Mouse (Mus musculus) adrenal gland, adult 8-10 months (tissue): ENCODE measurements around the gene Gga3. TPM values are rescaled to one million over a fixed set of nuclear protein-coding genes. Genes with fewer than 3 reads are reported as not detected.

Experiments used
- DNase-seq: peaks from one replicate; pipeline ENCODE4 v3.0.0; 2022
- total RNA-seq, 4 experiments: library from RNA; stranded (reverse); gene quantifications; 2 replicates each; pipeline ENCODE4 v1.2.4; 2022

The Gga3 gene
- total RNA-seq, 4 experiments from 2014 or later = 20.3 to 52.7 (median 37.8) TPM

- DNase-seq = no peak
Observed at GRCm38 (mm10) chr11:115555717-115556116, 48.1 kb downstream of the Gga3 start.

GRCm38 (mm10) chr11:115552783-115553182, 51.1 kb downstream of the Gga3 start:
- DNase-seq = no peak

GRCm38 (mm10) chr11:115543571-115543970, 60.3 kb downstream of the Gga3 start:
- DNase-seq = no peak

- no peak for DNase-seq
Observed at GRCm38 (mm10) chr11:115538045-115538444, 65.8 kb downstream of the Gga3 start.

GRCm38 (mm10) chr11:115536856-115537568, 66.8 kb downstream of the Gga3 start:
- DNase-seq = no peak

GRCm38 (mm10) chr11:115536038-115536681, 67.7 kb downstream of the Gga3 start, which contains the start of gene Sumo2:
TSS of gene Sumo2 (minus strand) at chr11:115536276.
- peak; percentile 97 for DNase-seq

- DNase-seq = peak; percentile 41
Observed at GRCm38 (mm10) chr11:115535401-115536037, 68.3 kb downstream of the Gga3 start.

GRCm38 (mm10) chr11:115534759-115535371, 69.0 kb downstream of the Gga3 start:
- DNase-seq = no peak

Other genes starting within 250 kb of the Gga3 start
- gene Hid1, start 236.3 kb downstream of the Gga3 start, total RNA-seq = 10 to 100 TPM; 17.7 to 46.8 (median 42.6) TPM
- 100 to 1,000 TPM in 1 of 4 experiments, 10 to 100 TPM in 3; 60.6 to 118 (median 71.9) TPM for gene Cdr2l, start 222.1 kb downstream of the Gga3 start, total RNA-seq
- gene Mrpl58, start 200.3 kb downstream of the Gga3 start, total RNA-seq = 100 to 1,000 TPM; 157 to 179 (median 160) TPM
- 100 to 1,000 TPM; 440 to 566 (median 519) TPM for gene Atp5h, start 184.1 kb downstream of the Gga3 start, total RNA-seq
- gene Kctd2, start 183.9 kb downstream of the Gga3 start, total RNA-seq = 10 to 100 TPM; 53.5 to 97.0 (median 65.5) TPM
- not detected for gene Trim80, start 163.5 kb downstream of the Gga3 start, total RNA-seq
- under 1 TPM in 1 of 4 experiments, not detected in 3; 0.21 TPM for gene Slc16a5, start 141.6 kb downstream of the Gga3 start, total RNA-seq
- gene Armc7, start 128.4 kb downstream of the Gga3 start, total RNA-seq = 10 to 100 TPM in 3 of 4 experiments, 1 to 10 TPM in 1; 8.6 to 11.7 (median 11.2) TPM
- 100 to 1,000 TPM; 119 to 222 (median 142) TPM for gene Nt5c, start 112.2 kb downstream of the Gga3 start, total RNA-seq
- gene Jpt1, start 89.7 kb downstream of the Gga3 start, total RNA-seq = 100 to 1,000 TPM in 1 of 4 experiments, 10 to 100 TPM in 3; 86.2 to 109 (median 94.4) TPM
- 100 to 1,000 TPM; 220 to 285 (median 257) TPM for gene Sumo2, start 67.8 kb downstream of the Gga3 start, total RNA-seq
- gene Nup85, start 39.6 kb downstream of the Gga3 start, total RNA-seq = 10 to 100 TPM; 46.5 to 61.0 (median 53.9) TPM
- 100 to 1,000 TPM in 1 of 4 experiments, 10 to 100 TPM in 3; 82.0 to 110 (median 92.1) TPM for gene Mrps7, start 126 bp downstream of the Gga3 start, total RNA-seq
- gene Mif4gd, start 8.9 kb upstream of the Gga3 start, total RNA-seq = 100 to 1,000 TPM; 101 to 135 (median 121) TPM
- 10 to 100 TPM; 59.5 to 94.1 (median 91.2) TPM for gene Slc25a19, start 24.2 kb upstream of the Gga3 start, total RNA-seq
- gene Grb2, start 104.5 kb upstream of the Gga3 start, total RNA-seq = 100 to 1,000 TPM; 136 to 165 (median 160) TPM
- gene Tmem94, start 161.4 kb upstream of the Gga3 start, total RNA-seq = 100 to 1,000 TPM in 2 of 4 experiments, 10 to 100 TPM in 2; 83.2 to 102 (median 95.5) TPM
- gene Caskin2, start 209.6 kb upstream of the Gga3 start, total RNA-seq = 10 to 100 TPM; 60.6 to 97.3 (median 78.2) TPM
- gene Tsen54, start 210.7 kb upstream of the Gga3 start, total RNA-seq = 10 to 100 TPM; 20.0 to 32.2 (median 25.4) TPM
- 10 to 100 TPM; 10.5 to 13.4 (median 11.5) TPM for gene Llgl2, start 220.0 kb upstream of the Gga3 start, total RNA-seq